Mouse (Mus musculus): ENCODE measurements around the gene Ppm1l. TPM values are rescaled to one million over a fixed set of nuclear protein-coding genes. Genes with fewer than 3 reads are reported as not detected.

The Ppm1l gene
- 10 to 100 TPM; 83.4 to 87.6 TPM for total RNA-seq (2021)
- long read RNA-seq, experiment 1, full-length matches to known transcripts: 73 of 96 reads
- long read RNA-seq, experiment 1, partial matches to known transcripts: 7 of 96 reads
- long read RNA-seq, experiment 1, other reads (novel, unspliced or antisense): 16 of 96 reads
- long read RNA-seq, experiment 2, full-length matches to known transcripts: 34 of 47 reads
- long read RNA-seq, experiment 2, partial matches to known transcripts: 2 of 47 reads
- long read RNA-seq, experiment 2, other reads (novel, unspliced or antisense): 11 of 47 reads

DNA sequence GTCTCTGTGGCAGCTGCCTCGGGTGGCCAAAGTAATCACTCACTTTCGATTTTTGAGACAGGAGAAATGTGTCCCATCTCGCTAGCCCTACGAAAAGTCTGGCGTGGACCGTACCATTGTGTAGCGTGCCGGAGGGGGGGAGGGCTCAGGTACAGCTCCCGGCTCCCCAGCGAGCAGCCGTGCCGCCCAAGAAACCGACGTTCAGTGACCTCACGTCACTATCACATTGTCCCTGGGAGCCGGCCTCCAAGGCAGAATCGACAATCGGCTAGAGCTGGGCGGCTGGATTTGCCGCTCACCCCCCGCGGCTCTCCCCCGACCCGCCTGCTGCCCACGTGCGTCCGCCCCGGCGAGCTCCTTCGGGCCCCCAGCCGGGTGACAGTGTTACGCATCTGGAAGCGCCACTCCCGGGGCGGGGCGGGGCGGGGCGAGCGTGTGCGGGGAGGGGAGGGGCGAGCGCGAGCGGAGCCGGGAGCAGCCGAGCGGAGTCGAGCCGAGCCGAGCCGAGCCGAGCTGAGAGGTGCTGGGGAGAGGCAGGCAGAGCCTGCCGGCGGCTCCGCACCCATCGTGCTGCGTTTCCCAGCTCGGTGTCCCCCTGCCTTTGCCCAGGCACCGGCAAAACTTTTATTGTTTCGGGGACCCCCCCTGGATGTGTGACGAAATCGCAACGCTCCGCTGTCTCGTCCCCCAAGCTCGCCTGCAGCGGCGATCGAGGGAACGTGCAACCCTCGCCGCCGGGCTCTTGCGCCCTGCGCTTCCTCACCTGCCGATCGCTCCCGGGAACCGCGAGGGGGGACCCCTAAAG, at the start of gene Ppm1l:
Gene Ppm1l (plus strand): TSS at position 471 of the 805 bp plus-strand sequence.
- Histone ChIP-seq H3K4me3 (peak within 1 kb of the TSS; percentile 95), H3K27ac (peak within 1 kb of the TSS; percentile 100)
- TF ChIP-seq CTCF (IDR thresholded peaks at IDR 0.05): no peak
- peak; percentile 88 to 90 for DNase-seq (ENCODE audit: extremely low spot score in 1 of 2, low spot score in 2 of 2)
- intact Hi-C loops (cut with DNase I): loop anchor here (2.0 to 10.0 kb wide), 4 partner anchors 60 to 278 kb away; partner anchors contain the start of genes B3galnt1 and Kpna4

DNA sequence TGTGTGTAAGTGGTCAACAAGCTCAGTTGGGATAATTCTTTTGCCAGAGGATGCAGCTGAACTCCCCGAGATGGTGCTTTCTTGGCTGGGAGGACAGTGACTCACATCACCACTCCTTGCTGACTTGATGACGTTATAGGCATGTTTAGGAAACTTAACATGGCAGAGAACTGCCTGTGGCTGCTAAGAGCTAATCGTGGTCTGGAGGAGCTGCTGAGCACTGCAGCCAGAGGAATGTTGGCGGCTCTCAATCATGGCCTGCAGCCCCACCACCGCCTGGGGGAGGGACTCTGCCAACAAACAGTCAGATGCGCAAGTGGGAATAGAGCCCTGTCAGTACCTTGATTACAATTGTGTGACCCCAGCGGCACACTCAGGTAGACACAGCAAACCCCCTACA, 44.8 kb upstream of the Ppm1l start:
- no peak for TF ChIP-seq CTCF (IDR thresholded peaks at IDR 0.05)
- intact Hi-C loops (cut with DNase I): no loop called here
- H3K27ac ChIP-seq: no peak overlapping the region
- H3K4me3 ChIP-seq: no peak overlapping the region
- DNase-seq (ENCODE audit: extremely low spot score in 1 of 2, low spot score in 2 of 2): no peak

DNA sequence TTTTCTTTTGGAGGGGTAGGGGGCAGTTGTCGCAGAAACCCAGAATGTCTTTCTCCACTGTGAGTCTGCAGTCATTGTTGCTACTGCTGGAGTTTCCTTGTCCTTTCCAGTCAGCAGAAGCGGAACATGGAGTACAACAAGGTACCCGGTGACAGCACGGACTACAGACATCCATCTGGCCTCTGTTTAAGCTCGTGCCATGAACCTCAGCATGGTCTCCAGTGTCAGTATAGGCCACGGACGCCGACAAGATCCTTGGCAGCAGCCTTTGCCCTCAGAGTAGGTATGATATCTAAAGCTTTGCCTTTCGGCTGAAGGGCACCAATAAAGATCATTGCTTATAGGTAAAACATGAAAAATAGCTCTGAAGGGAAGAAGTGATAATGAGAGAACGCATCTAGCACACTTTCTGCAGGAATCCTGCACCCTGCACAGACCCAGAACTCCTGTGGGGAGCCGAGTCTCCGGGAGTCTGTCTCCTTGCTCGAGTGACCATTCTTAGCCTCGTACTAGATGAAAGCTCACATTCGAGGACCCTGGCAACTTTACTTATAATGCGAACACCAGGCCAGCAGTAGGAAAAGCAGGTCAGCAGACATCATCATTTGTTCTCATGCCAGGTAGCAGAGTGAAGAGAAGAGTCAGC, 42.5 kb upstream of the Ppm1l start:
- TF ChIP-seq CTCF (IDR thresholded peaks at IDR 0.05): no peak
- intact Hi-C loops (cut with DNase I): no loop called here
- no peak overlapping the region for H3K27ac ChIP-seq
- no peak overlapping the region for H3K4me3 ChIP-seq
- no peak for DNase-seq (ENCODE audit: extremely low spot score in 1 of 2, low spot score in 2 of 2)

DNA sequence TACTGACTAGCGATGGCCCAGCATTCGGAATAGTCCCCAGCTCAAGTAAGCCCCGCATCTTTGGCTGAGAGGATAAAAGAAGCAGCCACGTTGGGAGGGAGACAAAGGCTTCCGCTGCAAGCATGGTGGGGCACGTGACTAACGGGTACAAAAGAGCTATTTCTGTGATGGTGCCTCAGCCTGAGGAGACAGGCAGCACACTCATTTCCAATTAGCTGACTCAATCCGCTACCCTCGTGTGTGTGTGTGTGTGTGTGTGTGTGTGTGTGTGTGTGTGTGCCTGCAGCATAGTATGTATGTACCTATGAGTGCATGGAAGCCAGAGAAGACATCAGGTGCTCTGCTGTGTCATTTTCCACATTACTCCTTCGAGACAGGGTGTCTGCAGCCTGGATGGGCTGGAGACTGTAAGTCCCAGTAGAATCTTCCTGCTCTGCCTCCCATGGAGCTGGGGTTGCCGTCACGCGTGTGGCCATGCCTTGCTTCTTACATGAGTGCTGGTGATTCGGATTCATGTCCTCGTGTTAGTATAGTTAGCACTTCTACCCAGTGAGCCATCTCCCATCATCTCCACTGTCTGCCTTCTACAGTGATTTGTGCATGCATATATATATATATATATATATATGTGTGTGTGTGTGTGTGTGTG, 41.9 kb upstream of the Ppm1l start:
- intact Hi-C loops (cut with DNase I): no loop called here
- no peak overlapping the region for H3K4me3 ChIP-seq
- H3K27ac ChIP-seq: no peak overlapping the region
- no peak for TF ChIP-seq CTCF (IDR thresholded peaks at IDR 0.05)
- DNase-seq (ENCODE audit: extremely low spot score in 1 of 2, low spot score in 2 of 2): peak; percentile 38 to 54

DNA sequence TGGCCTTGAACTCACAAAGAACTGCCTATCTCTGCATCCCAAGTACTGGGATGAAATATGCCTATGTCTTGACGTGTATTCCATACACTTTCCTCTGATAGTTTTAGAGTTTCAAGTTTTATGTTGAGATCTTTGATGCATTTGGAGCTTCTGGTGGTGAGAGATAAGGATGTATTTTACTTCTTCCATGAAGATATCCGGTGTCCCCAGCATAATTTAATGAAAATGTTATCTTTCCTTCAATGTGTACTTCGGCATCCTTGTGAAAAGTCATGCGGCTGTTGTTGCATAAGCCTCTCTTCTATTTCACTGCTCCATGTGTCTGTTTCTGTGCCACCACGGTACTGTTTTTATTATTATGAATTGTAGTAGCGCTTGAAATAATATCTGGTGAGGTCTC, 38.0 kb upstream of the Ppm1l start:
- TF ChIP-seq CTCF (IDR thresholded peaks at IDR 0.05): no peak
- intact Hi-C loops (cut with DNase I): no loop called here
- Histone ChIP-seq H3K27ac (no peak overlapping the region), H3K4me3 (no peak overlapping the region)
- DNase-seq (ENCODE audit: extremely low spot score in 1 of 2, low spot score in 2 of 2): no peak

DNA sequence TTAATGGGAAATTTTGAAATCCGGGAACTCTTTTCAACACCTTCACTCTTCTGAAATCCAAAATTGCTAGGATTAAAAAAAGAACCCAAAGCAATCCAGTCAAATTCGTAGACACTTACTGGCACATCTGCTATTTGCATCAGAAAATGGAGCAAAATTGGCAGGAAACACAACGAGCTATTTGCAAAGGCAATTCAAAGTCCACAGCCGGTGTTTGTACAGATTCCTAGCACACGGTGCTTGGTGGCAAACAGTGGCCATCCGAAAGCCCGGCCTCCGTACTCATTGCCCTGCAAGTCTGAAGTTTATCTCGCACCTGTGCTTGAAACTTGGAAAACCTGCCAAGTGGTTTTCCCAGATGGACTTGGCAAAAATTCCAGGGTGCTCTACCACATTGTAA, 34.3 kb upstream of the Ppm1l start:
- Histone ChIP-seq H3K27ac (no peak overlapping the region), H3K4me3 (no peak overlapping the region)
- intact Hi-C loops (cut with DNase I): no loop called here
- TF ChIP-seq CTCF (IDR thresholded peaks at IDR 0.05): no peak
- no peak for DNase-seq (ENCODE audit: extremely low spot score in 1 of 2, low spot score in 2 of 2)

DNA sequence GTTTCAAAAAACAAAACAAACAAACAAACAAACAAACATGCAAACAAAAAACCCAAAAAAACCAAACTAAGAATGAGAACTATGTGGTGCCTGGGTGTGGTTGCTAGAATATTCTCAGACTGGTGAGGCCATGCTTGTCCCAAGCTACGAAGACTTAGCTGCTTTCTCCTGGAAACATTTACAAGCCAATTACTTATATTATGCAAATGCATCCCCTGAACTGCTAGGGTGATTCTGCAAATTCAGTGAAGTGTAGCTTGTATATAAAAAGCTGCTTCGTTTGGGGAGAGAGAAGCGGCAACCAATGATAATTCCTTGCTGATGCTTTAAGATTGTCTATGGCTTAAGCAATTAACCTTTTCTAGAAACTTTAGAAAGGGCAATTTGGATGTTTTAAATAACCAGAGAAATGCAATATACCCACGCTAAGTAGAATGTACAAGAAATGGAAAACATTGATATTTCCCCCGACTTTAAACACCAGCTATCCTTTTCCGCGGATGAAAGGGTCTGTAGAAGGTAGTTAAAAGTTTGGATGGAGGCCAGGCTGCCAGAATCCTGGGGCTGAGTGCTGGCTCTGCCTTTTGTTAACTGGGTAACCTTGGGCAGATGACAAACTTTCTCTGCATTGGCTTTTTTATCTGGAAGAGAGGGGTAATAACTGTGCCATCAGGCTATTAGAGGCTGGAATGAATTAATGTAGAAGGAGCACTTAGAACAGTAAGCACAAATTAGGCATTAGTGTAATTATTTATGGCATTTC, 33.4 kb upstream of the Ppm1l start:
- intact Hi-C loops (cut with DNase I): no loop called here
- no peak for TF ChIP-seq CTCF (IDR thresholded peaks at IDR 0.05)
- no peak overlapping the region for H3K4me3 ChIP-seq
- H3K27ac ChIP-seq: no peak overlapping the region
- DNase-seq (ENCODE audit: extremely low spot score in 1 of 2, low spot score in 2 of 2): no peak

DNA sequence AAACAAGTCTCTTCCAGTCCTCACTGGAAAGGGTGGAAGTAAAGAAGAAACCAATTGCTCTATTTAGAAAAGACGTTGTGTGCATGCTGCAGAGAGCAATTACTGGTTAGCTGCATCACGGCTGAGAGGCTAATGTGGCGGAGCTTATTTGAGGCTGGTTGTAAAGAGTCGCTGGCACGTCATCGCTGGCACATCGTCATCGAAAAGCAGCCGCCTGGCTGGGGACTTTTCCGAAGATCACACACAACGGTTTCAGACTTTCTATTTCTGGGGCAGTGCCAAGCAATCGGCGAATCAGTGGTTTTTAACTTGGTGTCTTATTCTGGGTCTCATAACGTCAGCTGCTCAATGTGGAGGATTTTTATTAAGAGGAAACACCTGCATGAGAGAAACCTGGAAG, 26.8 kb upstream of the Ppm1l start:
- peak; percentile 25 to 54 for DNase-seq (ENCODE audit: extremely low spot score in 1 of 2, low spot score in 2 of 2)
- TF ChIP-seq CTCF (IDR thresholded peaks at IDR 0.05): no peak
- Histone ChIP-seq H3K27ac (no peak overlapping the region), H3K4me3 (peak overlapping the region; percentile 29)
- intact Hi-C loops (cut with DNase I): no loop called here

DNA sequence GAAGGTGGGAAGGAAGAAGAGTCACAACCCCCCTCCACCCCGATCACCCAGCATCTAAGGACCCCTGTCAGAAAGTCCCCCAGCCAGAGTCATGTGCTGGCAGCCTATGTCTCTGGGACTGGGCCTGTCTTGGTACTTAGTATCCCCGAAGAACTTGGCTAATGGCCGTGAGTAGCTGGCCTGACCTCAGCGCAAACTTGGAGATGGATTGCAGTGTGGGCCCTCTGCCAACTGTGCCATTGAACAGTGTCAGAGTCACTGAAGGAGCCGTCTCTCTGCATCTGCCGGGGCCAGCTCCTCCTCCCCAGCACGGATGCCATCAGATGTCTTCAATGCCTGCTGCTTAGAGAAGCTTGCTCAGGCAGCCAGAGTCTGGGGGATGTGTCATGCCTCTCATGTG, 26.4 kb upstream of the Ppm1l start:
- DNase-seq (ENCODE audit: extremely low spot score in 1 of 2, low spot score in 2 of 2): peak; percentile 19 to 26
- Histone ChIP-seq H3K4me3 (no peak overlapping the region), H3K27ac (no peak overlapping the region)
- no peak for TF ChIP-seq CTCF (IDR thresholded peaks at IDR 0.05)
- intact Hi-C loops (cut with DNase I): no loop called here

DNA sequence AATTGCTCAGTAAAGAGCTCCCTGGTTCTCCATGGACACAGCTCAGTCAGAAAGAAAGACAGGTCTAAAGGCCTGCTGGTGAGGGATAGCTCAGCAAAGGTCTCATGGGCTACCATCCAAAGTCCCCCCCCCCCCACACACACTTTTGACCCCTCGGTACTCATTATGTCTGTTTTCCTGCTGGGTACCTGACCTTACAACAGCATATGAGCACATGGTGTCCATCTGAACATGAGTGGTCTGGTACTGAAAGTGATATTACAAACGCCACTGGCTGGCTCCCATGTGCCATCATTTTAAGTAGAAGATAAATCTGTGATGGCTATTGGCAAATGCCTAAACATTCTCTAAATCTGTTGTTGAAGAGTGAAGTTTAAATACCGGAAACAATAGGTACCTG, 25.8 kb upstream of the Ppm1l start:
- TF ChIP-seq CTCF (IDR thresholded peaks at IDR 0.05): no peak
- no peak overlapping the region for H3K4me3 ChIP-seq
- no peak for DNase-seq (ENCODE audit: extremely low spot score in 1 of 2, low spot score in 2 of 2)
- intact Hi-C loops (cut with DNase I): no loop called here
- no peak overlapping the region for H3K27ac ChIP-seq

DNA sequence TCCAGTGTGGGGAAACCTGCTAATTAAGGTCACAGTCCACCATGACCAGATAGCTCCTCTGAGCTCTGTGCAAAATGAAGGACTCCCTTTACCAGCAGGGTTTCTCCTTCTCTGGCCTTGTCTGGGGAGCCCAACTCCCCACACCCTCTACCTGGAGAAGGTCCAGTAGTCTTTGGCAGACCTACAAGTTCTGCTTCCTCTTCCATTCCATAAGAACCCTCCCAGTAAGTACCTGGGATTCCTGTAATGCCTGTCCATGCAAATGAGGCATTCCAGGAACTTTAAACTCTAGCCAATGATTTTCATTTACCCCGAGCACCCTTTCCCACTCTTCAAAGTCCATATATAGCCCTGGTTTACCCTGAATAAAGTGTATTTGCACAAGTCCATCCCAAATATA, 24.0 kb upstream of the Ppm1l start:
- no peak for TF ChIP-seq CTCF (IDR thresholded peaks at IDR 0.05)
- Histone ChIP-seq H3K4me3 (no peak overlapping the region), H3K27ac (no peak overlapping the region)
- intact Hi-C loops (cut with DNase I): no loop called here
- DNase-seq (ENCODE audit: extremely low spot score in 1 of 2, low spot score in 2 of 2): no peak
